Mouse (Mus musculus) liver, postnatal 0 days (tissue): ENCODE results near the gene Casp8ap2.

Experiments
- CTCF ChIP-seq: sonication (generic); IDR thresholded peaks from 2 replicates; pipeline ENCODE4 v1.5.1; 2016; ENCODE audit warnings: antibody characterized with exemption, low read depth
- EP300 ChIP-seq: IDR thresholded peaks from 2 replicates; pipeline ENCODE4 v1.6.1; 2016; ENCODE audit warnings: antibody characterized with exemption, low read depth, mild to moderate bottlenecking

GRCm38 (mm10) chr4:32573586-32573985 lies 41.7 kb upstream of the Casp8ap2 start:
- TF ChIP-seq CTCF (no peak), EP300 (no peak)
